Mouse (Mus musculus) adrenal gland, adult 8-10 months (tissue): ENCODE measurements around the gene Dusp6. TPM values are rescaled to one million over a fixed set of nuclear protein-coding genes. Genes with fewer than 3 reads are reported as not detected.

ENCODE experiments used
- DNase-seq: peaks from one replicate; pipeline ENCODE4 v3.0.0; 2022
- total RNA-seq, 4 experiments: library from RNA; stranded (reverse); gene quantifications; 2 replicates each; pipeline ENCODE4 v1.2.4; 2022

The Dusp6 gene
- total RNA-seq, 4 experiments from 2014 or later = 88.6 to 238 (median 129) TPM

DNA sequence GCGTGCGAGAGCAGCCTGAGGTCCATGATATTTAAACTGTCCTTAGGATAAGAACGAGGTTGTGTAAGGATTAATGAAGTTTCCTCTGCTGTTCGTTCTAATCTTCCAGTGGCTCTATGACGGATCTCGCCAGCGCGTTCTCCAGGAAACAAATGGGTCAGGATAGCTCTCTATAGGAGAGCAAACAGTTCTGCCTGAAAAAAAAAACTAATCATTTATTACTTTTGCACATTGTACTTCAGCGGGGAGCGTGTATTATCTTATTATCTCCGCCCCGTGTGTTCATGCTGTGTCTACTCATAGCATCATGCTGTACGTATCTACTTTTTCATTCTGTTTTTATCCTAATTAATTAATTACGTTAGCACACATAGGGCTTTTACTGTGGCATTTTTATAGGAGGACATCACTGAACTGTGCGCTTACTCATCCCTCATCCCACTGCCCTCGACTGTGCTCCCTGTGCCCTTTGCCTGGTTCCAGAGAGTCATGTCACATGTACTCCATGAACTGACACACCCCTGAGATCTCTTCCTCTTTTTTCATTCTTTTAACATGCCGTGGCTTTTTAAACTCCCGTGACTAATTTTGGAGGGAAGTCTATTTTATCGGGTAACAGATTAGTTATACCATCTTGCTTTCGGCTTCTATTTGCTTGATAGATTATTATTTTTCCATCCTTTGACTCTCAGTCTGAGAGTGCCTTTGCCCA lies 16.1 kb upstream of the Dusp6 start:
- no peak for DNase-seq

- DNase-seq = no peak
Measured at GRCm38 (mm10) chr10:99250874-99251281, 12.2 kb upstream of the Dusp6 start.

- DNase-seq = no peak
Measured at GRCm38 (mm10) chr10:99253412-99253811, 9.6 kb upstream of the Dusp6 start.

GRCm38 (mm10) chr10:99255830-99256570 lies 7.0 kb upstream of the Dusp6 start:
- no peak for DNase-seq

GRCm38 (mm10) chr10:99257531-99257930 lies 5.5 kb upstream of the Dusp6 start:
- no peak for DNase-seq

DNA sequence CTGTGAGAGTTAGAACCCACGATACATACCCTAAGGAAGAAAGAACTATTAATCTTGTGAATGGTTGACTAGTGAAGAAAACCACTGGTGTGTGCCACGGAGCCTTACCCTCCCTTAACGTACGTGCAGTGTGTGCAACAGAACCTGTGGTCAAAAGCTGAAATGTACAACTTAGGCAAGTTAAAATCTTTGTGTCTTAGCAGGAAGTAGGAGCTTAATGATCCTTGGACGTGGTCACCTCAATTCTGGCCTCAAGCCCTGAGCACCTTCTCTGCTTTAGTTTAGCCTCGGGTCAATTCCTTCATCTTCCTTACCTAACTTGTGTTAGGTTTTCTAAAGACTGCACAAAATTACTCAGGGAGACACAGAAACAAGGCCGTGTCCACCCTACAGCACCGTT lies 3.2 kb upstream of the Dusp6 start:
- no peak for DNase-seq

- DNase-seq = no peak
Measured at GRCm38 (mm10) chr10:99261151-99261635, 1.8 kb upstream of the Dusp6 start.

DNA sequence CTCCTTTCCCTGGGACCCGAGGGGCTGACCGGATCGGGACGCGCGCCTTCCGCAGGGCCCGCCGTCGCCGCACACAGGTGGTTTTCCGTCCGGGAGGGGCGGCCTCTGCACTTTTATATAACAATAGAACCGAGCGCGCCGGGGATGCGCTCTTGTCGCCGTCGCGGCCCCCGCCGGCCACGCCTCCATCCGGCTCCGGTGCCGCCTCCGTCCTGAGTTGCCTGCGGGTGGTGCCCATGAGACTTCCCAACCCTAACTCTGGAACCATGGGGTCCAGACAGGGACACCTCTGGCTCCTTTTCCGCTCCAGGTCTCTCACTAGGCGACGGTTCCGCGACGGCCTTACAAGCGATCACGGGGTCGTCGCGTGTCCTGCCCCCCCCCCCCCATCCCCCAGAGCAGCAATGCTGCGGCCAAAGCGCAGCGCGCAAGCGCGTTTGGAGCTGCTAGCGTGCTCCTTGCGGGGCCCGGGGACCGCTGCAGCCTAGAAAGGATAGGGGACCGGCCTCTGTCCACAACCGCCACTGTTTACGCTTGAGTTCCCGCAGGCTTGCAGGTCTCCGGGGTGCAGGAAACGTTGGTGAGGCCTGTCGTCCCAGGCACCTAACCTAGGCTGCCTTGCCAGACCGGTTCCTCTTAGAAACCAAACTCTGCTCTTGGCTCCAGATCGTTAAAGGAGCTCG lies 1.3 kb upstream of the Dusp6 start:
- DNase-seq = peak; percentile 89

- DNase-seq = no peak
Measured at GRCm38 (mm10) chr10:99262319-99262866, 638 bp upstream of the Dusp6 start.

GRCm38 (mm10) chr10:99263419-99264221 lies 589 bp downstream of the Dusp6 start:
- DNase-seq = peak; percentile 35

DNA sequence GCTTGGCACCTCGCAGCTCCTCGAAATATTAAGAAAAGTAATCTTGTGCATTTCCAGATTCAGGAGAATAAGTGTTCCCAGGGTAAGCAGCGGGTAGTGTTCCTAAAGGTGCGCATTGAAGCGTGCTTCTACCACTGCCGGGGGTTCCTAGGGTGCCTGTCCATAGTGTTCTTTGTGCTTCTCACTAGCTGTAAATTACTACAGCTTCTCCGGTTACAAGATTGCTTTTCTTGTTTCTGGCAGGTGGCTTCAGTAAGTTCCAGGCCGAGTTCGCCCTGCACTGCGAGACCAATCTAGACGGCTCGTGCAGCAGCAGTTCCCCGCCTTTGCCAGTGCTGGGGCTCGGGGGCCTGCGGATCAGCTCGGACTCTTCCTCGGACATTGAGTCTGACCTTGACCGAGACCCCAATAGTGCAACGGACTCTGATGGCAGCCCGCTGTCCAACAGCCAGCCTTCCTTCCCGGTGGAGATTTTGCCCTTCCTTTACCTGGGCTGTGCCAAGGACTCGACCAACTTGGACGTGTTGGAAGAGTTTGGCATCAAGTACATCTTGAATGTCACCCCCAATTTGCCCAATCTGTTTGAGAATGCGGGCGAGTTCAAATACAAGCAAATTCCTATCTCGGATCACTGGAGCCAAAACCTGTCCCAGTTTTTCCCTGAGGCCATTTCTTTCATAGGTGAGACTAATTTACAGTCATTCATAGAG lies 1.4 kb downstream of the Dusp6 start:
- peak; percentile 36 for DNase-seq

DNA sequence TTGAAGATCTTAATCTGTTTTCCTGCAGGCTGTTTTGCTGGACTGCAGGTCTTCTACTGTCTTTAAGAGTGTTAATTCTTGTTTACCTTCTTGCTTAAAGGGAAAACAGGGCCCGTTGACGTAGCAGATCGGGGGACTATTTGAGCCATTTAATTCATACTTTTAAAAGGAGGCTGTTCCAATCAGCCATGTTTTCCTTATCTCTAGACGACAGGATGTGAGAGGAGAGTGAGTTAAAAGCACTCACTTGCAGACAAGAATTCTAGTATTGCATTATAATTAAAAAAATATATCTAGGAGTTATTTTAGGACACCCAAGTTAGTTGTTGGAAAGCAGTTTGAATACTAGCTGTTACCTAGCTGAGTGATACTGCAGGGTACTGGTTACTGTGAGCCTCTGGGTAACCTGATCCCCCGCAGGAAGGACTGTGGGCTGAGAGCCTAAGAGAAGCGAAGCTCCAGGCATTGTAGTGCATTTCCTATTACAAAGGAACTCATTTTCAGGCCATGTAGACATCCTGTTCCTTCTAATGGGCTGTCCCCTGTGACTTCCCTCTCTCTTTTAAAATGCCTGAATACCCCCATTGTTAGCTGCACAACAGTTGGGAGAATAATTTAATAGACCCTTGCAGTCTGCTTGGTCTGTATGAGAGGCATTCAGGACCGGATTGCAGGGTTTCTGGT lies 2.1 kb downstream of the Dusp6 start:
- no peak for DNase-seq

DNA sequence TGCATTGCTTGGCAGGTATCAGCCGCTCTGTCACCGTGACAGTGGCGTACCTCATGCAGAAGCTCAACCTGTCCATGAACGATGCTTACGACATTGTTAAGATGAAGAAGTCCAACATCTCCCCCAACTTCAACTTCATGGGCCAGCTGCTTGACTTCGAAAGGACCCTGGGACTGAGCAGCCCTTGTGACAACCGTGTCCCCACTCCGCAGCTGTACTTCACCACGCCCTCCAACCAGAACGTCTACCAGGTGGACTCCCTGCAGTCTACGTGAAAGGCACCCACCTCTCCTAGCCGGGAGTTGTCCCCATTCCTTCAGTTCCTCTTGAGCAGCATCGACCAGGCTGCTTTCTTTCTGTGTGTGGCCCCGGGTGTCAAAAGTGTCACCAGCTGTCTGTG lies 3.0 kb downstream of the Dusp6 start:
- DNase-seq = no peak

DNA sequence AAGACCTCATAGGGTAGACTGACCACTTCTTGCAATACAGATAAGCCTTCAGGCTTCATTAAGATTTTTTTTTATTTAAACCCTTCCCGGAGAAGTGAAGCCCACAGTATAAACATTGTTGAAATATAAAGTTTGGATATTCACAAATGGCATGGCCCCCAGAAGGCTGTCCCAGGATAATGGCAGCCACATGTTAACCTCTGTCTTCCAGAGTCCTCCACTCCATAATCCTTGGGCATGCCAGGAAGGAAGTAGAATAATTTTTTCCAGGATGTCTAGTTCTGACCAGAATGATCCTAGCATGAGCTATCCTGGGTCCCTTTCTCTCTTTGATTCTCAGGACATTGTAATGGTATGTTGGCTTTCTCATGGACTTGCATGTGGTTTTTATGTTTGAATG lies 4.6 kb downstream of the Dusp6 start:
- no peak for DNase-seq

DNA sequence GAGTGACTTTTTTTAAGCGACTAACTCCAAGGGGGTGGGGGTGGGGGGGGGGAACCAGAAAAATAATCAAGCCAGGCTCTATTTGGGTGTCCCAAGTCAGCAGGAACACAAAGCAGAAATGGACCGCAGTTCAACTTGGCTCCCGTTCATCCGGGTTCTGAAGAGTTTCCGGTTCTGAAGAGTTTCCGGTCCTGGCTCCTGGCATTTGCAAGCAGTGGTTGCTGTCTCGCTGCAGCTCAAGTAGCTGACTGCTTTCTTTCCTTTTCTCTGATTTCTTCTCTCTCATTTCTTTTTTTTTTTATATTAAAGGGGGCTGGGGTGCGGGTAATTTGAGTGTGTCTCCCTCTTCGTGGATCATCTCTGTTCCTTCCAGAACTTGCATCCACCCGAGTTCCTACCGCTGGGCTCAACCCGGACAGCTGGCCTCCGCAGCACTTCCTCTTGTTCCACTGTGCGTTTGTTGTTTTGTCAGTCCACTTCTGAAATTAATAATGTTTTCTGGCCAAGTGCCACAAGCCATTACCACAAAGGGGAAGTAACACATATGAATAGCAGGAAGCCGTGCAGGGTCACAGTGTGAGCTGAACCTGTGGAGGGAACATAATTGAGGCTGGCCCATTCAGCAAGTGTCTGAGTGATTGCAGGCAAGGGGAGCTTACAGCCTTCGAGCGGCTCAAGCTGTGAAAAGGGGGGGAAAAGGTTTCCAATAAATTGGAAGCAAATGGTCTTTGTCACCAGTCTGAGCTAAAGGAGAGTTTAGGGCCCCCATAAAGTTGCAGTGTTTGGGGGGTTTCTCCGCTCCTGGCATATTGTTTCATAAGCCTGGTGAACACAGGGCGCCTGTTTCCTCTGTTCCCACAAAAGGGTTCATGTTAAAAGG lies 5.6 kb downstream of the Dusp6 start:
- peak; percentile 74 for DNase-seq

DNA sequence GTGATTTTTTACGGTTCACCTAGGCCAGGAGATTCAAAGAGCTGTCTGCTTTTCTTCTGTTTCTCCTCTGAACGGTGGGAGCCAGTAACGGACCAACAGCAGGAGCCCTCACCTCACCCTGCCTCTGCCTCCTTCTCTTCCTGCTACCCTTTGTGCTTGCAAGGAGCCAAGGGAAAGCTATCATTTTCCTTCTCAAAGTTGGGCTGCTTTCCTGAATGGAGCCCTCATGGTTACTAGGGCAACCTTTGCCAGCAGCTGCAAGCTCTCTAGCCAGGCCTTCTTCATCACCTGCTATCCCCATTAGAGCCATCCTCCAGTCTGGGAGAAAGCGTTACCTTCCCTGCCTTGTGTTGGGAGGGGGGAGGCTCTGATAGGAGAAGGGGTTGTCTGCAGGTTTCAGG lies 6.3 kb downstream of the Dusp6 start:
- DNase-seq = no peak

- no peak for DNase-seq
Measured at GRCm38 (mm10) chr10:99269704-99270103, 6.7 kb downstream of the Dusp6 start.

GRCm38 (mm10) chr10:99270406-99270805 lies 7.4 kb downstream of the Dusp6 start:
- DNase-seq = peak; percentile 91

- peak; percentile 49 for DNase-seq
Measured at GRCm38 (mm10) chr10:99271016-99271415, 8.0 kb downstream of the Dusp6 start.

- DNase-seq = no peak
Measured at GRCm38 (mm10) chr10:99273006-99273405, 10.0 kb downstream of the Dusp6 start.
